Mouse (Mus musculus) CH12.LX (cell line): ENCODE data around the gene Gm5141.

Source experiments
- MAFK ChIP-seq: IDR thresholded peaks from 2 replicates; pipeline ENCODE4 v1.6.1; 2011; ENCODE audit warnings: low read length, improper control_type of control experiment; ENCODE audit not compliant: insufficient replicate concordance
- POLR2A ChIP-seq: IDR thresholded peaks from 2 replicates; pipeline ENCODE4 v1.6.1; 2011; ENCODE audit warnings: low read depth, mild to moderate bottlenecking, improper control_type of control experiment, low read length
- ZNF384 ChIP-seq: IDR thresholded peaks from 2 replicates; pipeline ENCODE4 v1.6.1; 2012; ENCODE audit warnings: low read depth, low read length, improper control_type of control experiment, inconsistent platforms

- TF ChIP-seq ZNF384 = no peak
- no peak for TF ChIP-seq POLR2A
- TF ChIP-seq MAFK = no peak
These were observed 47.7 kb upstream of the Gm5141 start for GRCm38 (mm10) chr13:62833341-62833740.
